Mouse (Mus musculus) liver, embryonic 11.5 days (tissue): ENCODE measurements around the gene S100pbp. TPM values are rescaled to one million over a fixed set of nuclear protein-coding genes. Genes with fewer than 3 reads are reported as not detected.

Experiments used
- ATAC-seq: fragments of 200-750 bp; cut with Nextera tagmentation; replicated peaks from 2 replicates; pipeline ENCODE4 v1.8.0; 2017; ENCODE audit warnings: moderate number of reproducible peaks, mild to moderate bottlenecking, moderate TSS enrichment, moderate library complexity; ENCODE audit not compliant: low FRiP score
- DNase-seq: peaks from one replicate; pipeline ENCODE4 v3.0.0-alpha.2; 2017; ENCODE audit warnings: low spot score
- H3K27ac ChIP-seq: fragments of 300-500 bp; sonication (generic); 2 replicates; pipeline ENCODE4 v1.5.1; 2014; ENCODE audit warnings: mild to moderate bottlenecking, low read depth, low read length, control low read depth
- H3K27me3 ChIP-seq: fragments of 300-500 bp; sonication (generic); replicated peaks from 2 replicates; pipeline ENCODE4 v1.6.1; 2014; ENCODE audit warnings: low read length, mixed read lengths; ENCODE audit not compliant: control insufficient read depth, insufficient read depth
- H3K36me3 ChIP-seq: fragments of 300-500 bp; sonication (generic); 2 replicates; pipeline ENCODE4 v1.6.1; 2014; ENCODE audit warnings: mild to moderate bottlenecking, low read length, moderate library complexity, mixed read lengths; ENCODE audit not compliant: control insufficient read depth, insufficient read depth
- H3K4me1 ChIP-seq: fragments of 300-500 bp; sonication (generic); replicated peaks from 2 replicates; pipeline ENCODE4 v1.6.1; 2014; ENCODE audit warnings: low read length, mixed read lengths; ENCODE audit not compliant: control insufficient read depth, insufficient read depth
- H3K4me2 ChIP-seq: fragments of 300-500 bp; sonication (generic); 2 replicates; pipeline ENCODE4 v1.6.1; 2014; ENCODE audit warnings: mild to moderate bottlenecking, control low read depth, moderate library complexity
- H3K4me3 ChIP-seq: fragments of 300-500 bp; sonication (generic); 2 replicates; pipeline ENCODE4 v1.5.1; 2014; ENCODE audit warnings: low read depth, low read length, control low read depth
- H3K9ac ChIP-seq: fragments of 300-500 bp; sonication (generic); 2 replicates; pipeline ENCODE4 v1.6.1; 2014; ENCODE audit warnings: low read depth, low read length, control low read depth
- H3K9me3 ChIP-seq: fragments of 300-500 bp; sonication (generic); 2 replicates; pipeline ENCODE4 v1.6.1; 2016; ENCODE audit warnings: low read length, inconsistent platforms, mixed read lengths; ENCODE audit not compliant: control insufficient read depth
- WGBS: fragments of 180-500 bp; shearing (Covaris S2); extraction: QIAGEN DNeasy Blood & Tissue Kit; methylation state at CpG from one replicate; pipeline ENCODE4 v1.1.7; 2014; 5-methylcytosine and 5-hydroxymethylcytosine counted together
- polyA plus RNA-seq: library from polyadenylated mRNA; unstranded; fragments of >200 nt; fragmentation: Nextera tagmentation; extraction: Ambion mirVana; gene quantifications from 2 replicates; pipeline ENCODE4 v1.2.1, GENCODE M21; 2014

S100pbp gene
- polyA plus RNA-seq, 1 experiment from 2014 or later, result 18.9 TPM

DNA sequence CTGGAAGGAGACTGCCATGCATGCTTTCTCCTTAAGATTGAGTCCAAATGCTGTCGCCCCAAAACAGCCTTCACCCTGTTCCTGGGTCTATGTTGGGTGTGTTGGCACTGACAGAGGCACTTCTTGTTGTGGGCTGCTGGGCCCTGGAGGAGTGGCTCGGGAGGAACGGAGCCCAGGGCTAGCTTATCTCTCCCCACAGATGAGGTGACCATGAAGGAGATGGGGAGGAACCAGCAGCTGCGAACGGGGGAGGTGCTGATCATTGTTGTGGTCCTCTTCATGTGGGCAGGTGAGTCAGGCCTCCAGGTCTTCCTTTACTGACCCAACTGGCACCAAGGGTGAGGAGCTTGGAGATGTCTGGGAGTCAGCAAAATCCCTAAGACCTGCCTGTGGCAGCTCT, 49.9 kb downstream of the S100pbp start:
- peak overlapping the region; percentile 41 for H3K4me2 ChIP-seq
- no peaks in the 10 kb centered on the region for H3K9me3 ChIP-seq
- no peaks in the 10 kb centered on the region for H3K36me3 ChIP-seq
- peaks cover 39% of the 10 kb centered on the region for H3K27me3 ChIP-seq
- 38% methylated on average over 5 of the region's 5 CpGs for WGBS
- no peak overlapping the region for H3K4me3 ChIP-seq
- peaks cover 47% of the 10 kb centered on the region for H3K4me1 ChIP-seq
- peak overlapping the region; percentile 53; the same call in 1 of the 2 replicates for H3K27ac ChIP-seq
- 0 out of 2 replicates have a peak overlapping the region, but pooled peaks have one; percentile 3 for H3K9ac ChIP-seq
- ATAC-seq (peak; percentile 86), DNase-seq (no peak)

DNA sequence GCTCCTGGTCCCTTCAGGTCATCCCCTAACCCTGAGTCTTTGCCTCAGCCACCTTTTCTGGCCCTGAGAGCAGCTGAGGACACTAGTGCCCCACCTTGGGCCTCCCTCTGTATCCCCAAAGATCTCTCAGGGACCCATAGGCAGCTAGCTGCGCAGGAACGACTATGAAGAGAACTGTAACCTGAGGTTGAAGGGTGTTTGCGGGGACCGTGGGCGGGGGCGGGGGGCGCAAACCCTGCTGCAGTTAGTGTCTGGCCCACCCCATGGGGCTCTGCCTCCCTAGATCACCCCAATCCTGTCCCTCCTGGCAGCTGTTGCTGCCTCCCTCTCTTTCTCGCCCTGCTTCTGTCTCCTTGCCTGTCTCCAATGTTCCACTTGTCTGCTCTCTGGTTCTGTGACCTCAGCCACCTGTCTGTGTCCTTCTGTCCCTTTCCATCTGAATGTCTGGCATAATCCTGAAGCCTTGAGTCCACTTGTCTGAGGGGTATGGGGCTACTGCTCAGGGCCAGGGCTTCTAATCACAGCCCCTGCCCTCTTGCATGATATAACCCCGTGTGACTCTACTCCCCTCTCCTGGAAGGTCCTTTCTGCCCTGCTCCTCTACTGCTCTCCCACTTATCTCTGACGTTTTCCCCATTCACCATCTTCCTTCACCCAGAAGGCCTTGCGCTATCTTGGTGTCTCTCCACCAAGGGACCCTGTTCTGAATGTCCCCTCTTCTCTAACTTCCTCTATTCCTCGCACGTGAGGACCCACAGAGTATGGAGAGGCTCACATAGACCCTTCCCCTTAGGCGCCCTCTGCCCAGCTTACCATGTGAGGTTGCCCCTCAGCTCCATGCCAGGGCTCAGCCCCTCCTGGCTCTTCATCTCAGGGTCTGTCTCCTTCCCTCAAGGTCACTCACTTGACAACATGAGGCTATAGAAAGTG, 51.9 kb downstream of the S100pbp start:
- peak overlapping the region; percentile 83 for H3K4me2 ChIP-seq
- no peak overlapping the region; the same call in 1 of the 2 replicates for H3K9ac ChIP-seq
- no peak overlapping the region for H3K27ac ChIP-seq
- peaks cover 39% of the 10 kb centered on the region for H3K27me3 ChIP-seq
- 36% methylated on average over 14 of the region's 14 CpGs for WGBS
- H3K9me3 ChIP-seq, result no peaks in the 10 kb centered on the region
- no peak for DNase-seq
- H3K4me3 ChIP-seq, result peak overlapping the region; percentile 59
- no peaks in the 10 kb centered on the region for H3K36me3 ChIP-seq
- no peak for ATAC-seq
- H3K4me1 ChIP-seq, result peaks cover 47% of the 10 kb centered on the region

DNA sequence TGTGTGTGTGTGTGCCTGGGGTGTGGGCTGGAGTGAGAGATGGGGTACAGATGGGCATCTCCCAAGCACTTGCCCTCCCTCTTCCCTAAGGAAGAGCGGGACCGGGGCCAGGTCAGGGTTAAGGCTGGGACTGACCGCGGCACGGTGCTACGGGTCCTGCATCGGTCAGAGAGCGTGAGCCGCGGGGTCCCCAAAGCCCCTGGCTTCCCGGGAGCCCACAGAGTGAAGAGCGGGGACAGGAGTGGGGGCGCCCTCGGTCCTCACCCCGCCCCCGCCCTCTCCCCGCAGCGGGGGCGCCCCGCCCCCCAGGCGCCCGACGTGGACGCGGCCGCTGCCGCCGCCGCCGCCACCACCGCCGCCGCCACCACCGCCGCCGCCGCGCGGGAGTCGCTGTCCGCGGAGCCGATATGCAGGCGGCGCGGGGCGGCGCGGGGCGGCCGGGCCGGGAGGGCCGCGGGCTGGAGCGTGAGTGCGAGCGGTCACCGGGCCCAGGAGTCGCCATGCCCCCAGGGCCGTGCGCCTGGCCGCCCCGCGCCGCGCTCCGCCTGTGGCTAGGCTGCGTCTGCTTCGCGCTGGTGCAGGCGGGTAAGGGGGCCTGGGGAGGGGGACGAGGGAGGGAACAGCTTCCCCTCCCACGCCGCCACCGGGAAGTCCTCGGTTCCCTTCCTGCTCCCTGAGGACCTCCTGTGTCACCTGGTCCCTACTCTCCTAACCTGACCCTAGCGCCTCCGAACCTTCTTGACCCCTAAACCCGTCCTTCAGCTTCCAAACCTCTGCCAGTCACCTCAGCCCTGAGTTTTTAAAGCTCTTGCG, 52.7 kb downstream of the S100pbp start, which contains the start of gene Fndc5:
Gene Fndc5, plus strand, starts transcription at position 421 of the 813 bp plus-strand sequence.
- 2% methylated on average over 57 of the region's 80 CpGs for WGBS
- ATAC-seq (no peak), DNase-seq (no peak)
- peaks cover 39% of the 10 kb centered on the region for H3K27me3 ChIP-seq
- H3K4me1 ChIP-seq, result peaks cover 42% of the 10 kb centered on the region
- H3K4me3 ChIP-seq, result peak within 1 kb of the TSS; percentile 59
- H3K9me3 ChIP-seq, result no peaks in the 10 kb centered on the region
- no peak within 1 kb of the TSS for H3K27ac ChIP-seq
- H3K4me2 ChIP-seq, result peak within 1 kb of the TSS; percentile 83
- H3K36me3 ChIP-seq, result no peaks in the 10 kb centered on the region
- peak within 1 kb of the TSS; percentile 55 for H3K9ac ChIP-seq

DNA sequence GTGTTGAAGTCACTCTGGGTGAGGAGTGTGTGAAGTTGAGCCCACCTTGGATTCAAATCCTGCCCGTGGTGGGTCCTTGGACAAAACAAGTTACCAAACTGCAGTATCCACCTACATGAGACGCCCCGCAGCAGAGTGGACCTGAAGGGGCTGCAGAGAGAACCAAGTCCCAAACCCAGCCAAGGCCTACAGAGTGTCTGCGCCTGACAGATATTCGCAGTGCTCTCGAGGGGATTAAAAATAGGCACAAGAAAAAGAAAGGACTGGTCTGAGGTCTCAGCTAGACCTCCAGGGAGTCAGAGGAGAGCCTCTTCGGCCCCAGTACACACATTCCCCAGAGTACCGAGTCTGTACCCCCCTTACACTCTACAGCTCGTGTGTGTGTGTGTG, 53.3 kb downstream of the S100pbp start:
- peaks cover 36% of the 10 kb centered on the region for H3K4me1 ChIP-seq

GRCm38 (mm10) chr4:129135637-129136036, 53.9 kb downstream of the S100pbp start:
- peaks cover 34% of the 10 kb centered on the region for H3K4me1 ChIP-seq
- no peak for ATAC-seq

More for the DNA sequence above, 53.3 kb downstream of the S100pbp start:
- DNase-seq (no peak), ATAC-seq (no peak)
- Histone ChIP-seq H3K36me3 (no peaks in the 10 kb centered on the region), H3K27ac (no peak overlapping the region), H3K9me3 (no peaks in the 10 kb centered on the region), H3K4me3 (peak overlapping the region; percentile 59), H3K27me3 (peaks cover 39% of the 10 kb centered on the region), H3K9ac (no peak overlapping the region), H3K4me2 (peak overlapping the region; percentile 83)
- 28% methylated on average over 9 of the region's 9 CpGs for WGBS

GRCm38 (mm10) chr4:129134799-129135585, 54.5 kb downstream of the S100pbp start:
- Histone ChIP-seq H3K9ac (no peak overlapping the region), H3K9me3 (no peaks in the 10 kb centered on the region), H3K27me3 (peaks cover 39% of the 10 kb centered on the region), H3K4me2 (peak overlapping the region; percentile 30), H3K4me1 (peaks cover 31% of the 10 kb centered on the region), H3K4me3 (no peak overlapping the region), H3K27ac (no peak overlapping the region), H3K36me3 (no peaks in the 10 kb centered on the region)
- ATAC-seq (0 out of 2 replicates have a peak, but pooled peaks have one; percentile 35), DNase-seq (peak; percentile 78)
- WGBS, result 11% methylated on average over 15 of the region's 15 CpGs

More at GRCm38 (mm10) chr4:129135637-129136036, 53.9 kb downstream of the S100pbp start:
- no peaks in the 10 kb centered on the region for H3K9me3 ChIP-seq
- peaks cover 39% of the 10 kb centered on the region for H3K27me3 ChIP-seq
- 43% methylated on average over 2 of the region's 2 CpGs for whole genome bisulfite sequencing
- no peak overlapping the region for H3K4me2 ChIP-seq
- no peak overlapping the region for H3K27ac ChIP-seq
- no peak for DNase-seq
- no peak overlapping the region for H3K4me3 ChIP-seq
- no peaks in the 10 kb centered on the region for H3K36me3 ChIP-seq
- no peak overlapping the region for H3K9ac ChIP-seq

DNA sequence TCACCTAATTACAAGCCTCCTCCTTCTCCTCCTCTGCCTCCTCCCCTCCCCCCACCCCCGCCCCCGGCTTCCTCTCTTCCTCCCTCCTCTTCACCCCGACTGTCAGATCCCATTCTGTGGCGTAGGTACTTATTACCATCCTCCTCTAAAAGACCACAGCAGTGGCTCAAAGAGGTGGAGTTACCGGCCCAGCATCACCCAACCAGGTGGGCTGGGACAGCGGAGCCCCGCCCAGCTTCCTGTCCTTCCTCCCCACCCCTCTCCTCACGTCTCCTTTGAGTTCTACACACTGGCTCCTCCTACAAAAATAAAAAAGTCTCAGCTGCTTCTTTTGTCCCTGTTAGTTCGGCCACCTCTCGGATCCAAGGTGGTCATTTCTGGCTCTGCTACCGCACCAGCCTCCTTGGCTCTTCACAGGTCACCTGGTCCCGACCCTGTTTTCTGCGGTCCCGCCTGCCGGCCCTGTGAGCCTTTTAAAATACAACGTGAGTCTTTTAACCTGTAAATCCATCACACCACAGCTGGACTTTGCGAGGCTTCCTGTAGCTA, 58.7 kb downstream of the S100pbp start:
- Histone ChIP-seq H3K9ac (no peak overlapping the region), H3K27ac (no peak overlapping the region), H3K4me3 (peak overlapping the region; percentile 25), H3K4me2 (peak overlapping the region; percentile 55), H3K27me3 (peaks cover 19% of the 10 kb centered on the region), H3K36me3 (no peaks in the 10 kb centered on the region), H3K9me3 (no peaks in the 10 kb centered on the region), H3K4me1 (peaks cover 13% of the 10 kb centered on the region)
- DNase-seq, result no peak
- peak; percentile 49; the same call in 1 of the 2 replicates for ATAC-seq
- WGBS, result 6% methylated on average over 17 of the region's 17 CpGs
